Mouse (Mus musculus) CH12.LX (cell line): ENCODE data around the gene Bst2.

Experiments
- CTCF ChIP-seq, 2 experiments: IDR thresholded peaks in 1 of 2; conservative IDR thresholded peaks in 1 of 2; 2 replicates each; pipeline ENCODE4 v1.5.1; 2011 to 2012; ENCODE audit warnings: low read depth in 2 of 2, low read length in 2 of 2, improper control_type of control experiment in 1 of 2, inconsistent platforms in 1 of 2, mild to moderate bottlenecking in 1 of 2, moderate library complexity in 1 of 2
- E2F4 ChIP-seq: IDR thresholded peaks from 2 replicates; pipeline ENCODE4 v1.6.1; 2011; ENCODE audit warnings: low read depth, low read length, improper control_type of control experiment; ENCODE audit not compliant: insufficient replicate concordance
- EP300 ChIP-seq: IDR thresholded peaks from 2 replicates; pipeline ENCODE4 v1.6.1; 2011; ENCODE audit warnings: low read length, improper control_type of control experiment
- HCFC1 ChIP-seq: IDR thresholded peaks from 2 replicates; pipeline ENCODE4 v1.6.1; 2012; ENCODE audit warnings: low read depth, mild to moderate bottlenecking, inconsistent platforms, low read length, improper control_type of control experiment
- POLR2A ChIP-seq: IDR thresholded peaks from 2 replicates; pipeline ENCODE4 v1.6.1; 2011; ENCODE audit warnings: low read depth, mild to moderate bottlenecking, improper control_type of control experiment, low read length
- SMC3 ChIP-seq: IDR thresholded peaks from 2 replicates; pipeline ENCODE4 v1.6.1; 2011; ENCODE audit warnings: low read depth, low read length, improper control_type of control experiment
- TCF12 ChIP-seq: IDR thresholded peaks from 2 replicates; pipeline ENCODE4 v1.6.1; 2014; ENCODE audit warnings: low read depth, mild to moderate bottlenecking, inconsistent platforms, low read length, improper control_type of control experiment
- USF2 ChIP-seq: conservative IDR thresholded peaks from 2 replicates; pipeline ENCODE4 v1.6.1; 2011; ENCODE audit warnings: low read depth, low read length, improper control_type of control experiment
- ZNF384 ChIP-seq: IDR thresholded peaks from 2 replicates; pipeline ENCODE4 v1.6.1; 2012; ENCODE audit warnings: low read depth, low read length, improper control_type of control experiment, inconsistent platforms

DNA sequence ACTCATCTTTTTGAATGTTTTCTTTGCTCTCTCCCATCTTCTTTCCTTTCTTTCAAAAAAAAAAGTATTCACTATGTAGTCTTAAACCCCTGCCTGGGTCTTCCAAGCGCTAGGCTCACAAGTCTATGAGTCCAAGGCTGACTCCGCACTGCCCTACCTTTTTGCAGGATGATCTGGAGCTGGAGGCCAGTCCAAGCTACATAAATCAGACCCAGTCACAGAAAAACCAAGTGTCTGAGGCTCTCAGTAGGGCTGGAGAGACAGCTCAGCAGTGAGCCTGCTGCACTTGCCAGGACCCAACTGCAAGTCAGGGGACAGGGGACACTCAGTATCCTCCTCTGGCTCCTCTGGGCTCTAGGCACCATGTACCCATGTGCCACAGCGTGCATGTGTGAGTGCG is 32.9 kb downstream of the Bst2 start:
- TF ChIP-seq CTCF (conservative IDR thresholded peaks at IDR 0.05 in 1 of 2, IDR thresholded peaks at IDR 0.05 in 1 of 2; ENCODE audit: low read depth in 2 of 2, low read length in 2 of 2), result no peak
- no peak for TF ChIP-seq HCFC1
- no peak for TF ChIP-seq POLR2A
- no peak for TF ChIP-seq SMC3
- no peak for TF ChIP-seq ZNF384
- no peak for TF ChIP-seq EP300
- TF ChIP-seq TCF12, result no peak
- no peak for TF ChIP-seq E2F4
- no peak for TF ChIP-seq USF2
